Mouse (Mus musculus) liver, embryonic 13.5 days (tissue): ENCODE data around the gene Mok. TPM values are rescaled to one million over a fixed set of nuclear protein-coding genes. Genes with fewer than 3 reads are reported as not detected.

Experiments used
- ATAC-seq: fragments of 200-750 bp; cut with Nextera tagmentation; 2 replicates; pipeline ENCODE4 v1.8.0; 2017; ENCODE audit warnings: low read depth, mild to moderate bottlenecking, moderate number of reproducible peaks, moderate library complexity
- DNase-seq: peaks from one replicate; pipeline ENCODE4 v3.0.0; 2022
- H3K27ac ChIP-seq: fragments of 300-500 bp; sonication (generic); 2 replicates; pipeline ENCODE4 v1.5.1; 2015; ENCODE audit warnings: moderate library complexity, mild to moderate bottlenecking, inconsistent platforms
- H3K27me3 ChIP-seq: fragments of 300-500 bp; sonication (generic); 2 replicates; pipeline ENCODE4 v1.6.1; 2015; ENCODE audit warnings: mild to moderate bottlenecking, inconsistent platforms
- H3K36me3 ChIP-seq: fragments of 300-500 bp; sonication (generic); 2 replicates; pipeline ENCODE4 v1.6.1; 2015; ENCODE audit warnings: mild to moderate bottlenecking, inconsistent platforms
- H3K4me1 ChIP-seq: fragments of 300-500 bp; sonication (generic); replicated peaks from 2 replicates; pipeline ENCODE4 v1.6.1; 2015; ENCODE audit warnings: inconsistent platforms
- H3K4me2 ChIP-seq: fragments of 300-500 bp; sonication (generic); 2 replicates; pipeline ENCODE4 v1.6.1; 2015; ENCODE audit warnings: inconsistent platforms, mild to moderate bottlenecking, moderate library complexity
- H3K4me3 ChIP-seq: fragments of 300-500 bp; sonication (generic); replicated peaks from 2 replicates; pipeline ENCODE4 v1.5.1; 2015; ENCODE audit warnings: mild to moderate bottlenecking, inconsistent platforms
- H3K9ac ChIP-seq: fragments of 300-500 bp; sonication (generic); 2 replicates; pipeline ENCODE4 v1.6.1; 2015; ENCODE audit warnings: mild to moderate bottlenecking, inconsistent platforms
- H3K9me3 ChIP-seq: fragments of 300-500 bp; sonication (generic); replicated peaks from 2 replicates; pipeline ENCODE4 v1.6.1; 2016; ENCODE audit warnings: inconsistent platforms
- WGBS: fragments of 180-500 bp; shearing (Covaris S2); methylation state at CpG from one replicate; pipeline ENCODE4 v1.1.7; 2015; ENCODE audit not compliant: insufficient replicate concordance; 5-methylcytosine and 5-hydroxymethylcytosine counted together
- polyA plus RNA-seq: library from polyadenylated mRNA; unstranded; fragments of >200 nt; fragmentation: Nextera tagmentation; extraction: Ambion mirVana; gene quantifications from 2 replicates; pipeline ENCODE4 v1.2.1, GENCODE M21; 2015

Mok gene
- polyA plus RNA-seq, 1 experiment from 2014 or later = 0.33 TPM

DNA sequence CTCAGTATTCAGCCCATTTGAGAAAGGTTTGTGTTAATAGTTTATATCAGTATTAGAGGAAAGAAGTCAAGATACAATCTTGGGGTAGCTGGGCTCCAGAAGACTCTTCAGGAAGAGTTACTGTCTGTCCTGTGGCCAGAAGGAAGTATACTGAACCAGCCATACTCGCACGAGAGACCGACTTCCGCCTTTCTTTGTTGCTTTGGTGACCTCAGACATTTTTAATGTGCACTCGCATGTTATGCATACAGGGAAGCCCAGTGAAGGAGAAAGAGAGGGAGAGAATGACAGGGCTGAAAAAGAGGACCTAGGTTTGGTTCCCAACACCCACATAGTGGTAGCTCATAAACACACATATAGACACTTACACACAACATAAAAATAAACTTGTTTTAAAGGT lies 76.2 kb downstream of the Mok start:
- no peaks in the 10 kb centered on the region for H3K36me3 ChIP-seq
- H3K9ac ChIP-seq = no peak overlapping the region
- H3K4me3 ChIP-seq = no peak overlapping the region
- peaks cover 38% of the 10 kb centered on the region for H3K4me1 ChIP-seq
- H3K9me3 ChIP-seq = no peaks in the 10 kb centered on the region
- WGBS = 28% methylated on average over 5 of the region's 5 CpGs
- ATAC-seq = no peak
- no peak overlapping the region for H3K4me2 ChIP-seq
- no peaks in the 10 kb centered on the region for H3K27me3 ChIP-seq
- DNase-seq = no peak
- H3K27ac ChIP-seq = no peak overlapping the region

- no peak for ATAC-seq
- WGBS = 56% methylated on average over 2 of the region's 2 CpGs
- H3K27me3 ChIP-seq = no peaks in the 10 kb centered on the region
These were observed 78.4 kb downstream of the Mok start for GRCm38 (mm10) chr12:110762321-110762720.

DNA sequence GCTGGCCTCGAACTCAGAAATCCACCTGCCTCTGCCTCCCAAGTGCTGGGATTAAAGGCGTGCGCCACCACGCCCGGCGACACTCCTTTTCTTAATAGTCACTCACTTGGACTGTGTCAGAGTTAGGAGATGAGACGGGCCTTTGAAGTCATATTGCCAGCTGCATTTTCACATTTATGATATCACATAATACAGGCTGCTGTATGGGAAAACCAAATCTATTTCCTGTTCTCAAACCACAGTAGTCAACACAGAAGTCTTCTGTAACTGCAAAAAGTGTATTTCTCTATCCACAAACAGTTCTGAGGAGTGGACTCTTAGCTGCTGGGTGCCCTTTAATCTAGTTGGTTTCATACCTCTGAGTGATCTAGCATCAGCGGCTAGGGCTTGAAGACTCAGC lies 81.8 kb downstream of the Mok start:
- Histone ChIP-seq H3K36me3 (peaks cover 19% of the 10 kb centered on the region), H3K9me3 (no peaks in the 10 kb centered on the region), H3K9ac (no peak overlapping the region), H3K4me2 (no peak overlapping the region), H3K4me1 (peaks cover 47% of the 10 kb centered on the region), H3K27ac (no peak overlapping the region), H3K4me3 (no peak overlapping the region), H3K27me3 (no peaks in the 10 kb centered on the region)
- 78% methylated on average over 8 of the region's 8 CpGs for WGBS
- DNase-seq (no peak), ATAC-seq (no peak)

More at GRCm38 (mm10) chr12:110762321-110762720, 78.4 kb downstream of the Mok start:
- no peak for DNase-seq
- Histone ChIP-seq H3K4me3 (no peak overlapping the region), H3K4me2 (no peak overlapping the region), H3K4me1 (peaks cover 34% of the 10 kb centered on the region), H3K9ac (no peak overlapping the region), H3K36me3 (no peaks in the 10 kb centered on the region), H3K27ac (no peak overlapping the region), H3K9me3 (no peaks in the 10 kb centered on the region)

Other genes starting within 250 kb of the Mok start
- 11.1 and 13.5 TPM in 2 replicates for gene Dync1h1, start 239.5 kb downstream of the Mok start, polyA plus RNA-seq
- gene 1700001K19Rik, start 158.3 kb downstream of the Mok start, polyA plus RNA-seq = not detected in 2 replicates
- gene Hsp90aa1, start 138.2 kb downstream of the Mok start, polyA plus RNA-seq = 1,126 and 1,282 TPM in 2 replicates
- 9.4 and 10.6 TPM in 2 replicates for gene Wdr20, start 103.0 kb downstream of the Mok start, polyA plus RNA-seq
- 1.6 TPM in 2 replicates for gene Zfp839, start 9.3 kb upstream of the Mok start, polyA plus RNA-seq
- 91.0 and 100 TPM in 2 replicates for gene Cinp, start 48.2 kb upstream of the Mok start, polyA plus RNA-seq
- gene Tecpr2, start 48.3 kb upstream of the Mok start, polyA plus RNA-seq = 1.7 and 1.9 TPM in 2 replicates
- gene Ankrd9, start 138.1 kb upstream of the Mok start, polyA plus RNA-seq = 54.2 and 57.6 TPM in 2 replicates
- 5.8 and 6.1 TPM in 2 replicates for gene Rcor1, start 198.4 kb upstream of the Mok start, polyA plus RNA-seq